Mouse (Mus musculus) mouse trophoblast stem cell (cell line): ENCODE data around the gene Gabarap.

Experiments used
- in situ Hi-C, 2 experiments: fragments of 300-500 bp; cut with MseI, MboI; formaldehyde crosslinking; loops; 2 replicates in 1 of 2; 3 replicates in 1 of 2; pipeline ENCODE4 v1.15.1; 2025

Gene Gabarap

GRCm38 (mm10) chr11:70020731-70021263 is 29.9 kb downstream of the Gabarap start:
- in situ Hi-C loops: no loop called here

- in situ Hi-C loops: no loop called here
These were observed 30.6 kb downstream of the Gabarap start for GRCm38 (mm10) chr11:70021264-70022132.

- in situ Hi-C loops: no loop called here
These were observed 32.7 kb downstream of the Gabarap start for GRCm38 (mm10) chr11:70023481-70024150.

- in situ Hi-C loops: no loop called here
These were observed 33.2 kb downstream of the Gabarap start for GRCm38 (mm10) chr11:70024151-70024514.

- in situ Hi-C loops: no loop called here
These were observed 35.7 kb downstream of the Gabarap start for GRCm38 (mm10) chr11:70026689-70027088.

GRCm38 (mm10) chr11:70027397-70027796 is 36.5 kb downstream of the Gabarap start:
- in situ Hi-C loops: no loop called here

- in situ Hi-C loops: no loop called here
These were observed 37.6 kb downstream of the Gabarap start for GRCm38 (mm10) chr11:70028401-70029129.

GRCm38 (mm10) chr11:70029130-70029801 is 38.3 kb downstream of the Gabarap start:
- in situ Hi-C loops: no loop called here

GRCm38 (mm10) chr11:70029829-70030550 is 39.0 kb downstream of the Gabarap start:
- in situ Hi-C loops: no loop called here

- in situ Hi-C loops: no loop called here
These were observed 39.8 kb downstream of the Gabarap start for GRCm38 (mm10) chr11:70030651-70031320.

- in situ Hi-C loops: no loop called here
These were observed 40.4 kb downstream of the Gabarap start for GRCm38 (mm10) chr11:70031321-70031670.

GRCm38 (mm10) chr11:70038174-70038573 is 47.2 kb downstream of the Gabarap start:
- in situ Hi-C loops: no loop called here

GRCm38 (mm10) chr11:70039631-70040030 is 48.7 kb downstream of the Gabarap start:
- in situ Hi-C loops: no loop called here

- in situ Hi-C loops: no loop called here
These were observed 49.2 kb downstream of the Gabarap start for GRCm38 (mm10) chr11:70040184-70040583.

GRCm38 (mm10) chr11:70042309-70043085 is 51.6 kb downstream of the Gabarap start:
- in situ Hi-C loops: no loop called here

- in situ Hi-C loops: no loop called here
These were observed 52.7 kb downstream of the Gabarap start for GRCm38 (mm10) chr11:70043665-70044064.
